Mouse (Mus musculus) small intestine, adult 2 months (tissue): ENCODE data around the gene Ier5l.

Experiments used
- CTCF ChIP-seq: fragments of 200-500 bp; IDR thresholded peaks from 2 replicates; pipeline ENCODE4 v1.5.1; 2012; ENCODE audit warnings: low read depth, mild to moderate bottlenecking, control low read depth, inconsistent platforms, low read length, moderate library complexity, mixed read lengths; ENCODE audit not compliant: insufficient replicate concordance, insufficient read length; ENCODE audit errors: extremely low read depth
- POLR2A ChIP-seq: fragments of 200-500 bp; IDR thresholded peaks from 2 replicates; pipeline ENCODE4 v1.6.1; 2012; ENCODE audit warnings: low read depth, mild to moderate bottlenecking, control low read depth, inconsistent platforms, low read length, moderate library complexity

- TF ChIP-seq CTCF (no peak), POLR2A (no peak)
Measured at GRCm38 (mm10) chr2:30476241-30476640, 2.2 kb upstream of the Ier5l start.
